Mouse (Mus musculus): ENCODE data around the gene Agfg1. TPM values are rescaled to one million over a fixed set of nuclear protein-coding genes. Genes with fewer than 3 reads are reported as not detected.

Agfg1 gene
- polyA plus RNA-seq, 1 experiment, result 38.3 TPM

GRCm38 (mm10) chr1:82834572-82834971 lies 4.7 kb upstream of the Agfg1 start:
- Histone ChIP-seq H3K4me3 (ENCODE audit: insufficient read depth, low read length) (no peak overlapping the region), H3K4me1 (ENCODE audit: control insufficient read depth, insufficient read depth, low read length) (peaks cover 36% of the 10 kb centered on the region), H3K27ac (ENCODE audit: insufficient read depth, low read depth, low read length) (peak overlapping the region; percentile 37; the same call in 1 of the 2 replicates)
- no peak for TF ChIP-seq POLR2A (IDR thresholded peaks at IDR 0.05; ENCODE audit: borderline replicate concordance, low read depth, low read length)
- TF ChIP-seq CTCF (IDR thresholded peaks at IDR 0.05; ENCODE audit: low read depth, low read length), result no peak

GRCm38 (mm10) chr1:82836342-82837217 lies 2.7 kb upstream of the Agfg1 start:
- Histone ChIP-seq H3K4me1 (ENCODE audit: control insufficient read depth, insufficient read depth, low read length) (peaks cover 34% of the 10 kb centered on the region), H3K27ac (ENCODE audit: insufficient read depth, low read depth, low read length) (no peak overlapping the region), H3K4me3 (ENCODE audit: insufficient read depth, low read length) (no peak overlapping the region)
- TF ChIP-seq POLR2A (IDR thresholded peaks at IDR 0.05; ENCODE audit: borderline replicate concordance, low read depth, low read length), result no peak
- no peak for TF ChIP-seq CTCF (IDR thresholded peaks at IDR 0.05; ENCODE audit: low read depth, low read length)

DNA sequence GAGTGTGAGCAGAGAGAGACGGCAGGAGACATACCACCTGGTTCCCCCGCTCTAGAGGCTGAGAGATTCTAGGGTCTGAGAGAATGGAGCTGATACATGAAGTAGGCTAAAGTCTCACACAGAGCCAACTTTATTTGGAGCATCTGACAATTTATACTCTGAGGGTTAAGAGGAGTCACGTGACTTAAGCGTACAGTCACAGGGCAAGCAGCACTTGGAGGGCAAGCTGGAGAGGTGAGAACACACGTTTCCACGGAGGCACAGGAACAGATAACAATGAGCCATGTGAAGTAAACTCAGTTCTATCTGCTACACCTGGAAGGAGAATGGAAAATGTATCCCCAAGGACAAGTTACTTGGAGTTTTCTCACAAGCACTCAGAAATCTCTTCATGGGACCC lies 1.7 kb upstream of the Agfg1 start:
- H3K27ac ChIP-seq (ENCODE audit: insufficient read depth, low read depth, low read length), result no peak overlapping the region
- no peak overlapping the region for H3K4me3 ChIP-seq (ENCODE audit: insufficient read depth, low read length)
- peaks cover 29% of the 10 kb centered on the region for H3K4me1 ChIP-seq (ENCODE audit: control insufficient read depth, insufficient read depth, low read length)
- TF ChIP-seq CTCF (IDR thresholded peaks at IDR 0.05; ENCODE audit: low read depth, low read length), result no peak
- TF ChIP-seq POLR2A (IDR thresholded peaks at IDR 0.05; ENCODE audit: borderline replicate concordance, low read depth, low read length), result no peak

GRCm38 (mm10) chr1:82838469-82839295 lies 601 bp upstream of the Agfg1 start:
- H3K4me1 ChIP-seq (ENCODE audit: control insufficient read depth, insufficient read depth, low read length), result peaks cover 28% of the 10 kb centered on the region
- TF ChIP-seq POLR2A (IDR thresholded peaks at IDR 0.05; ENCODE audit: borderline replicate concordance, low read depth, low read length), result no peak
- no peak for TF ChIP-seq CTCF (IDR thresholded peaks at IDR 0.05; ENCODE audit: low read depth, low read length)
- H3K4me3 ChIP-seq (ENCODE audit: insufficient read depth, low read length), result peak overlapping the region; percentile 100
- H3K27ac ChIP-seq (ENCODE audit: insufficient read depth, low read depth, low read length), result no peak overlapping the region

GRCm38 (mm10) chr1:82839614-82840421 lies 535 bp downstream of the Agfg1 start:
- no peak for TF ChIP-seq POLR2A (IDR thresholded peaks at IDR 0.05; ENCODE audit: borderline replicate concordance, low read depth, low read length)
- no peak for TF ChIP-seq CTCF (IDR thresholded peaks at IDR 0.05; ENCODE audit: low read depth, low read length)
- Histone ChIP-seq H3K4me1 (ENCODE audit: control insufficient read depth, insufficient read depth, low read length) (peaks cover 22% of the 10 kb centered on the region), H3K27ac (ENCODE audit: insufficient read depth, low read depth, low read length) (peak overlapping the region; percentile 61), H3K4me3 (ENCODE audit: insufficient read depth, low read length) (peak overlapping the region; percentile 100)

DNA sequence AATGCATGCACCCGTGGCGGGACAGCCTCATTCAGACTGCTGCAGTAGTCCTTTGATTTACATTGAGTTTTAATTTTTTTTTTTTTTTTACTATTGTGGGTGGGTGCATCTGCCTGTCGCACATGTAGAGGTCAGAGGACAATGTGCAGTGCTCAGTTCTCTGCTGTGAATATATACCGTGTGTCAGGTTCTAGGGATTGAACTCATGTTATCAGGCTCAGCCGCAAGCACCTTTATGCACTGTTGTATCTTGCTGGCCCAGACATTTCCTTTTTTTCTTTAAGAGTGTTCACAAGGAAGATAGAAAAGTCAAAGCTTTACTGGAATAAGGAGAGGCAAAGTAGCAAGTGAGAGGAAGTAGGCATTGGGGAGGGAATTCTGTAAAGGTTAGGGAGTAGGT lies 16.4 kb downstream of the Agfg1 start:
- Histone ChIP-seq H3K27ac (ENCODE audit: insufficient read depth, low read depth, low read length) (no peak overlapping the region), H3K4me3 (ENCODE audit: insufficient read depth, low read length) (no peak overlapping the region), H3K4me1 (ENCODE audit: control insufficient read depth, insufficient read depth, low read length) (peaks cover 31% of the 10 kb centered on the region)
- TF ChIP-seq CTCF (IDR thresholded peaks at IDR 0.05; ENCODE audit: low read depth, low read length) (no peak), POLR2A (IDR thresholded peaks at IDR 0.05; ENCODE audit: borderline replicate concordance, low read depth, low read length) (no peak)

GRCm38 (mm10) chr1:82858236-82858635 lies 19.0 kb downstream of the Agfg1 start:
- TF ChIP-seq CTCF (IDR thresholded peaks at IDR 0.05; ENCODE audit: low read depth, low read length), result no peak
- TF ChIP-seq POLR2A (IDR thresholded peaks at IDR 0.05; ENCODE audit: borderline replicate concordance, low read depth, low read length), result no peak
- Histone ChIP-seq H3K4me1 (ENCODE audit: control insufficient read depth, insufficient read depth, low read length) (peaks cover 32% of the 10 kb centered on the region), H3K4me3 (ENCODE audit: insufficient read depth, low read length) (no peak overlapping the region), H3K27ac (ENCODE audit: insufficient read depth, low read depth, low read length) (peak overlapping the region; percentile 73)

GRCm38 (mm10) chr1:82860391-82860790 lies 21.1 kb downstream of the Agfg1 start:
- H3K27ac ChIP-seq (ENCODE audit: insufficient read depth, low read depth, low read length), result no peak overlapping the region
- no peak overlapping the region for H3K4me3 ChIP-seq (ENCODE audit: insufficient read depth, low read length)
- peaks cover 29% of the 10 kb centered on the region for H3K4me1 ChIP-seq (ENCODE audit: control insufficient read depth, insufficient read depth, low read length)
- no peak for TF ChIP-seq POLR2A (IDR thresholded peaks at IDR 0.05; ENCODE audit: borderline replicate concordance, low read depth, low read length)
- no peak for TF ChIP-seq CTCF (IDR thresholded peaks at IDR 0.05; ENCODE audit: low read depth, low read length)

DNA sequence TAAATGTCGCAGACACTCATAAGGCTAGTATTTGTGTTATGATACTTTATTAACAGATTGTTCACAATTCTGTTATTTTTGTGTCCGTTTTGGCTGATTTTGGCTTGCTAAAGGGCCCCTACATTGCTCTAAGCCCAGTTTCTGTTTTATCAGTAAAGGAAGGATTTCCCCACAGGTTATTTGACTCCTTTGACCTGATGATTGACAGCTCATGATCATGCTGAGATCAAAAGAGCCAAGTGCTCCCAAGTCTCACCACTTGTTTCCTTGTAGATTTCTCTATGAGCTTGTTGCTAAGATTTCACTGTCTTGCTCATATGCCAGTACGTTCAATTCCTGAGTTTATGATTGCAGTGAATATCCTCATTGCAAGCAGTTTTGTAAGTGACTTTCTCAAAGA lies 30.9 kb downstream of the Agfg1 start:
- H3K4me3 ChIP-seq (ENCODE audit: insufficient read depth, low read length), result no peak overlapping the region
- TF ChIP-seq POLR2A (IDR thresholded peaks at IDR 0.05; ENCODE audit: borderline replicate concordance, low read depth, low read length) (no peak), CTCF (IDR thresholded peaks at IDR 0.05; ENCODE audit: low read depth, low read length) (no peak)
- H3K27ac ChIP-seq (ENCODE audit: insufficient read depth, low read depth, low read length), result no peak overlapping the region
- H3K4me1 ChIP-seq (ENCODE audit: control insufficient read depth, insufficient read depth, low read length), result no peaks in the 10 kb centered on the region; the same call in 1 of the 2 replicates
